Mouse (Mus musculus): ENCODE data around the gene Psmd9.

Gene Psmd9

GRCm38 (mm10) chr5:123294653-123295052 lies 125.4 kb downstream of the Psmd9 start:
- no peak for DNase-seq (ENCODE audit: extremely low read depth, insufficient read length, low spot score)

- DNase-seq (ENCODE audit: extremely low read depth, insufficient read length, low spot score), result no peak
These were observed 127.1 kb downstream of the Psmd9 start for GRCm38 (mm10) chr5:123296224-123296806.

GRCm38 (mm10) chr5:123296972-123297754 lies 128.0 kb downstream of the Psmd9 start:
- no peak for DNase-seq (ENCODE audit: extremely low read depth, insufficient read length, low spot score)

GRCm38 (mm10) chr5:123297830-123298229 lies 128.6 kb downstream of the Psmd9 start:
- DNase-seq (ENCODE audit: extremely low read depth, insufficient read length, low spot score), result no peak

GRCm38 (mm10) chr5:123298526-123298925 lies 129.3 kb downstream of the Psmd9 start:
- no peak for DNase-seq (ENCODE audit: extremely low read depth, insufficient read length, low spot score)

Data from 3134 (cell line).